Mouse (Mus musculus) right cerebral cortex, postnatal 10 days (tissue): ENCODE results near the gene Kcnk7.

Experiments
- DNase-seq, 2 experiments: peaks; one replicate each; pipeline ENCODE4 v3.0.0; 2021; ENCODE audit warnings: low spot score in 2 of 2

Gene Kcnk7

DNA sequence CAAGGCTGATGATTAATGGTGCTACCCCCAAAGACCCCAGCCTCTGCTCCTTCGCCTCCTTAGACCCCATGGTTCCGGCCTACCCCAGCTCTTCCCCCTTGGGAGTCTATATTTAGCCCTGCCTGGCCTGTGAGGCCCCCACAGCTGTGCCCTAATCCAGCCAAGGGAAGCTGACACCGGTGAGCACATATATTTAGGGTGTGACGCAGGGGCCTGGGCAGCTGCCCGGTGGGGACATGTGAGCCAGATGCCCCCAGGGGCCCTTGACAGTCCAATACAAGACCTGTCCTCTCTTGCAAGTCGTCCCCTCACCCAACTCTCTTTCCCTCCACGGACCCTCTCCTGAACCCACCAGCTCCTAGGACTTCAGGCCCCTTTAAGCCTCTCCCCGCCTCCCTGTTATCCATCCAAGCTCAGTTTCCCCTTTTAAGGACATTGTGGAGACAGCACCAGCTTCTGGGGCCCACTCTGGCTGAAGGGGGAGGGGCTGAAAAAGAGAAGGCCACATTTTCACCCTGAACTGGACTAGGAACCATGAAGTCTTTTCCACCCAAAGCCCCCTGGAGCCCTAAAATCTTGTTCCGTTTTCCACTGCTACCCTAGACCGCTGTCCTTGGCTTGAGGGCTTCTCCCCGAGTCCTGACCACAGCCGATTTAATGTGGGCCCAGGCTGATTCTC lies 21.0 kb downstream of the Kcnk7 start:
- no peak for DNase-seq

DNA sequence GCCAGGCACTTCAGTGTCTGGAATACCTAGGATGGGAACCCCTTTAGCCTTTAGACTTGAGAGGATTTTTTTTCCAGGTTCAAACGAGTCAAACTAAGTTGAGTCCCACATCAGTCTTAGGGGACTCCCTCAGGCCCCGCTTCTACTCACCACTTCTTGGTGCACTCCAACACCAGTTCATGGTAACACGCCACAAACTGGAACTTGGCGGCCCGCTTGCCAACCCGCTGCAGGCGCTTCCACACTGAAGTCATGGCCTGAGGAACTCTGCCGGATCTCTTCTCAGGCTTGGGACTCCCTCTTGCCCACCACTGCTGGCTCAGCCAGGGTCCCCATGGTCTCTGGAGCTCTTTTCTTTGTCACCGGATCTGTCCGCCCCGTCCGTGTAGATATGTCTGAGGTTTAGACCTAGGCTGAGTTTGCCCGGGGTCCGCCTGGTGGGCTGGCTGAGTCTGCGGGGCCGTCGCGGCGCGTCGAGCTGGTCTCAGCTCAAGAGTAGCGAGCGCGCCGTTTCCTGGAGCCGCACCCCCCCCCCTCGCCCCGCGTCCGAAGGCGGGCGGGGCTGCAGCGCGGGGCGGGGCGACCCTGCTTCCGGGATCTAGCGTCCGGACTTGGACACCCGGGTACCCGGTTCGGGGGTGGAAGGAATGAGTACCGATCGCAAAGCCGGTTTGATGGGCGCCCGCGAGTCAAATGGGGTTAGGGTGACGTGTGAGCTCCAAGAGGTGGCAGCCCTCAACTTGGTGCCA lies 21.8 kb downstream of the Kcnk7 start, which contains the start of gene Ehbp1l1:
Ehbp1l1 (minus strand) TSS at position 551 of the 749 bp plus-strand sequence.
- no peak for DNase-seq

DNA sequence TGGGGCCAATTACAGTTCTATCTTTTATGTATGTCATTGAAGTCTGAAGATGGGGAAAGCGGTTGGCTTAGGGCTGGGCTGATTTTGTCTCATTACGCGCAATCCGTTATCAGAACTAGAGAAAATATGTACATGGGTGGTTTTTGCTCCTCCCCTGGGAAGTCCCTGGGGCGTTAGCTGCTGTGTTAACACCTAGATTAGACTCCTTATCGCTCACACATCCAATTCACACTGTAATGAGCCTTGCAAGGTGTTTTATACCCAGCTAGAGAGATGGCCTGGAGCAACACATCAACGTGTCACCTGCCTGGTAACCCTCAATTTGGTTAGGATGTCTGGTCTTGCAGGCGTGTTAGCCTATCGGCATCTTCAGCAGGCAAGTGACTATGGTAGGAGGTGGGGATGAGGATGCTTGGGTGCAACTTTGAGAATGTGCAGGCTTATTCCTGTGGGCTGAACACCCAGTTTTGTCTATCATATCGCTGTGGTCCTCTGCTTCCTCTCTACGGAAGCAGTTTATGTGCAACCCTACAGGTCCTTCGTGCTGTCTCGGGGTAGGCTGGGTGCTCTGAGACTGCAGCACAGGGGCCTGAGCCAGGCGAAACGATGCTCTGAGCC lies 22.9 kb downstream of the Kcnk7 start:
- DNase-seq: no peak

DNA sequence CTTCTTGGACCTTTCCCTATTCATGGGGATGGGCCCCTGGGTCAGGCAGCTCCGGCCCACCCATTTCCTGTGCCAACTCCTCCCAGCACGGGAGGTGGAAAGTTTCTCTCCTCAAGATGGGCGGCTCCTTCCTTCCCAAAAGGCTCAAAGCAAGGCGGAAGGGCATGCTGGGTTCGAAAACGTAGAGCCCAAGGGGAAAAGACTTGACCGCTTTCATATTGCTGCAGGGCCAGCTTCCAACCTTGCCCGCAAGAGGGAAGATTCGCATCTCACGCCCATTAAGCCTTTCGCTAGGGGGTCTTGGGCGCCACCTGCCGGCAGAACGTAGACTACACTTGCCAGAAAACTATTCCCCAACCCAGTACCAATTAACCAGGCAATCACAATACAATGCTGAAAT lies 23.5 kb downstream of the Kcnk7 start:
- DNase-seq: peak; percentile 84 to 91

DNA sequence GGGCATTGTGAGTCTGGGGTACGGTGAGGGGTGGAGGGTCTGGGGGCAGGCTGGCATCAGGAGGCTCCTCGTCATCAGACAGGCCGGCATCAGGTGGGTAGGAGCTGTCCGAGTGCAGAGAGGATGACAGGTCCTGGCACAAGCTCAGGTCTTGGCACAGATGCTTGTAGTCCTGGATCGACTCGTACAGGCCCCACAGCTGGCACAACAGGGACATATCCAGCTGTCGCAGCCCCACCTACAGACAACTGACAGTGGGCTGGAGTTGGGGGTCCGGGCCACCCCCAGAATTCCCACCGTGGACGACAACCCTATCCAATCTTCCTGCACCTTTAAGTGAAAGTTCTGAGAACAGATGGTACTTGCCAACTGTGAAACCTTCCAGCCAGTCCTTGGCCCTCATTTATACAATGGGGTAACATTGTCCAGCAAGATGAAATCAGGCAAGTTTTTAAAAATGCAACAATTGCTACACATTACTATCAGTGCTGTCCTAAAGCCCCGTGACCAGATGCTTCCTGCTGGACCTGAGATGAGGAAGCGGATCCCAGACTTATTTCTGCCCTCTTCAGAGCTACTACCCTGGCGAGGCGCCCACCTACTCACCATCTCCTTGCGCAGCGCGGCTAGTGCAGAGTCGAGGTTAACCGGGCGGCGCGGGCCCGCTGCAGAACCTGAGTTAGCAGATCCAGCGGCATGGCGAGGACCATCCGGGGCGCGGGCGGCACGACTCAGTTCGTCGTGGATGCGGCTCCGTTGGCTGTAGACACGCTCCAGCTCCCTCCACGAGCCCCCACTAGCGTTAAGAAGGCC lies 24.7 kb downstream of the Kcnk7 start:
- peak; percentile 81 to 82 for DNase-seq

DNA sequence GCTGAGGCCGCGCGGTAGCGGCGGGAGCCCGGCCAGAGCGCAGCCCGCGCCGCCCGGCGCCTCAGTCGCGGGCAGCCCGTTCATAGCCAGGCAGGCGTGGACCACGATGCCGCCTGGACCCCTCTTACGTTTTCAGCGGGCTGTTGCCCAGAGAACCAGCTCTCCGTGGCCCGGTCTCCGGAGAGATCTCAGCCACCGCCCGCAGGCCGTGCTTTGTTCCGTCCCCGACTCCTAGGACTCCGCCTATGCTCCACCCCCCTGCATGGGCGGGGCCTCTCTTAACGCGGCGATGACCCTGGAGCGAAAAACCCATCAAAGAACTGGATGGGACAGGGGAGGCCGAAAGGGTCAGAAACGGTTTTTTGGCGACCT lies 25.3 kb downstream of the Kcnk7 start, which contains the start of gene Fam89b:
Fam89b (minus strand) TSS at position 210 of the 372 bp plus-strand sequence.
- DNase-seq: peak; percentile 91

DNA sequence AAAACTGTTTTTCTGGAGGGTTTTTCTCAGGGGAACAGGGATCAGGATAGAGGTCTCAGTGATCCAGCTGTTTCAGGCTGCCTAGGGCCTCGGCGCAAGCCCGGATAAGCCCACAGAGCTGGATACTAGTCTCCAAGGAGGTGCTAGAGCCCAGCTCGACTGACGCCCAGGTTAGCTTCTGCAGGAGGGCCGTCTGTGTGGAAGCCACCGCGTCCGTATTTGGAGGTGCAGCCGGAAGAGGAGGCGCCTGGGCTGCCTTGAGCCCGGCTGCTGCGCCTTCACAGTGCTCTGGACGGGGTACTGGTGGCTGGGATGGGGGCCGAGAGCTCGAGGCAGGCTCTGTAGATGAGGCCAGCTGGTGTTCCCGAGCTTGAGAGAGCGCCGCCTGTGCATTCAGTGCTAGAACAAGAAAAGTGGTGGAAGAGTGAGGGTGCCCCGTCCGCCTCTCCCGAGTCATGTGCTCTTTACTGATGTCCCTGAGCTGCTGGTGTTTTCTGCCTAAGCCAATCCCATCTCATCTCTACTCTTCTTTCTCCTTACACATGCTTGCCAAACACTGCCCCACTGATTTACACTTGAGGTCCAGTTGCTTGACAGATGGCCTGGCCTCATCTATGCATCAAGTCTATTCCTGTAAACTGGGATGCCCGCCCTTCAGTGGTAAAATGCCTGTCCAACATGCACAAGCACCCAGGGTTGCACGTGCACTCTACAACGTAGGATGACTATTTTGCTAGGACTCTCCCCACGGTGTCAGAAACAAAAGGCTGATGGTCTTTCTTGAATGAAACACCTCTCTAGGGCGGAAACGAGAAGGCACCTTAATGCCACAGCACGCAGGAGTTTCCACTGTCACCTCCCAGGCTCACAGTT lies 26.4 kb downstream of the Kcnk7 start:
- DNase-seq: peak; percentile 49 to 59

DNA sequence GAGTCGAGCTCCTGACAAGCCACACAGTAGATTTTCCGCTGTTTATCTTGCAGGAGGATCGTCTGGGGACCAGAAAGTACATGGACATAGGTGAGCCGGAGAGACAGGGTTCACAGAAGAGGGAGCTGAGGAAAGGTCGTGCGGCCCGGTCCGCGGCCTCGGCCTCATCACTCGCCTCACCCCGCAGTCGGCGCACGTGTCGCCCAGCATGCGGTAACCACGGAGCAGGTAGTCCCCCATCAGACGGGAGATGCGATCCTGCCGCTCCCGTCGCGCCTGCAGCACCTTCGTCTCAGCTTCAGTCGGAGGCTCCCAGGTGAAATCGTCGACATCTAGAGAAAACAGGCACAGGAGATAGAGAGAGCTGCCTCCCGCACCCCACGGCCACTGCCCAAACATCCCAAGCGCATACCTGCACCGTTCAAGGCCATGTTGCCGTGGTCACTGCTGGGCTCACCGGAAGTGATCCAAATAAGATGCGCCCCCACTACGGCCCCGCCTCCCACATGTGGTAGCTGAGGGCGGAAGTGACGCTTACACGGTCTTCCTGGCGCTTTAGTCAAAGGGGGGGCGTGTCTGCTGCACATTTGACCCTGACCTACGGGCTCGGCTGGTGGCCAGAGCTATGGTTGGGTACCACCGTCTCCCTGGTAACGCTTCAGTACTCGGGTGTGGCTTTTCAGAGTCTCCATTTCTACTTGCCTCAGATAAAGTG lies 27.3 kb downstream of the Kcnk7 start:
- DNase-seq: peak; percentile 96

DNA sequence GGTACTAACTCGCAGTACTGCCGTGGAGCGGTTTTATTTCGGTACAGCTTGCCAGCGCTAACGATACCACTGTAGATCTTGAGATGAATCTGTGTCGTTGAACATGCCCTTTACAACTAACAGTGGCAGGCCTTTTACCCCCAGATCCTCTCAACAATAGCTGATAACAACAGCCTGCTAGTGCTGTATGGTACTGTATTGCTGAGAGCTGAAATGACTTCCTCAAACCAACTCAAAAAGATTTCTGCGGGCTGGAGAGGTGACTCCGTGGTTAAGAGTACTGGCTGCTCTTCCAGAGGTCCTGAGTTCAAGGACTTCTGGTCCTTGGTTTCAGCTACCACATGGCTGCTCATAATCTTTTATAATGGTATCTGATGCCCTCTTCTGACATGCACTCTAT lies 30.2 kb downstream of the Kcnk7 start:
- DNase-seq: no peak

DNA sequence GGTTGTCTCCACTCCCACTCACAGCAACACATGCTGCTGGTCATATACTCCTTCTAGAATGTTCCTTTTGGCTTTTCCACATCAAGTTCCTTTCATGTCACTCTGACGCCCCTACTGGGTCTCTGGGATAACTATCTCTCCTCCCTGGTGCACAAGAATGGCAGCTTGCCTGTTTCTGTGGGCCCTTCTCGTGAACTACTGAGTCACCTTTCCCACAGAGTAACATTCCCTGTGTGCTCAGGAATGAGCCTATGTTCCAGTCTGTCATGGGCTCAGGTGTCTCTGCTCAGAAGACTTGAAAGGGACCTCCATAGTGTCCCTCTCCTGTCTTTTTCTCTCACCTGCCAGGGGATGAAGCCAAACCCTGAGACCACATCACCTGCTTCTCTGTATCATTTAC lies 35.3 kb downstream of the Kcnk7 start:
- no peak for DNase-seq

DNA sequence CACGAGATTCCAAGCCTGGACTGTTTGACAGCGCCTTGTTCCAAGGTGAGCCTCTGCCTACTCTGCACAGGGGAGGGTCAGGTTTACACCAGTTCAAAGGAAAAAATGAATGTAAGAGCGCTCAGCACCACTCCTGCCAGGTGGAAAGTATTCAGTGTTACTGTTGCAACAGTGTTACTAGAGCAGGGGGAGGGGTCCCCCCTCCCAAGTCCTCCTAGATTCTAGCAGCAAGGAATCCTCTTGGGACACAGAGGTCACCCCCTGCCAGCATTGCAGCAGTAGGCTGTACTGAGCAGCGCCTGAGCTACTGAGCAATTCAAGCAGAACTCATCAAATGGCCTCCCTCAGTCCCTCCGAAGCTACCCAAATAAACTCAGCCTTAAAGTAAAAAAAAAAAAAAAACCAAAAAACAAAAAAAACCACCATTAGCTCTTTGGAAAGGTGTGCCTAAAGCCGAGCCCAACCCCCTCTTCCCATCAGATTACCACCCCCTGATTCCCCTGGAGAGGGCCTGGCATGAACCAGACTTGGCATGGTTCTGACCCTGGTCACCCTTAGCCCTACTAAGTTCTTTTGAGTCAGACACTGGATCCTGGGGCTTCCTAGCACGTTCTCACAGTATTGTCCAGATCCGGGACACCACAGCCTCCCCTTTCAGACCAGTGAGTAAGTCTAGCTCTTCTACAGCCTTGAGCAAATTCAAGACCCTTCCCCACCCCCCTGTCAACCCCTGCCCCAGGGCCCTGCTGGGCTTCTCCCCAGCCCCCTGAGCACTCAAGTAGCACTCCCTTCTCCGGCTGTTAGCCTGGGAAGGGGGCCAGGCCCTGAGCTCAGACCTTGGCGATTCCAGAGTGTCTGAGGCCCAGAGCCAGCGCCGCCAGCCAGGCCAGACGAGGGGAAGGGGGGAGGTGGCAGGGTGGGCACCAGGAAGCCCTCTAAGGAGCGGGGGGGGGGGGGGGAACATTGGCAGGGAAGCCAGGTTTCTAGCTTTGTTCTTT lies 36.5 kb downstream of the Kcnk7 start, which contains the start of gene Ltbp3:
Ltbp3 (plus strand) TSS at position 585 of the 998 bp plus-strand sequence.
- peak; percentile 85 for DNase-seq

DNA sequence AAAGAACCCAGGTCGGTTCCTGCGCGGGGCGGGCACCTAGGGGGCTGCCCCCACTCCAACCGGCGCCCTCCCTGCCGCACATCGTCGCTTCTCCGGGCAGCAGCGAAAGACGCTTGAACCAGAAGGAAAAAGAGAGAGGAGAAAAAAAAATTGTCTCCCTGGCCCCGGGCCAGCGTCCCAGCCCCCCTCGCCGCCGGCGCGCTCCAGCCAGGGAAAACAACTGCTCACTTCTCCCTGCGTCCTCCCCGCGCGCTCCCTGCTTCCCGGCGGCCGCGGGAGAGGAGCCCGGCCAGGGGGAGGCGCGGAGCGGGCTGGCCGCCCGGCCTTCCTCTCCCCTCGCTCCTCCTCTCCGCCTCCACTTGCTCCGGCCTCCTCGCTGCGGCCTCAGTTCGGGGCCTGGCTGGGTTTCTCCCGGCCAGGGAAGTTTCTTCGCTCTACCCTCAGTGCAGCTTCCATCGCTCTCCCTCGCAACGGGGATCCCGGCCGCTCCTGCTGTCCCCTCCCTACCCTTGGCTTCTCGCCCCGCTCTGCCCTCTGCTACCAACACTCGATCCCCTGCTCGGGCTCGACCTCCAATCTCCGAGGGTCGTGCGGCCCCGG lies 37.6 kb downstream of the Kcnk7 start:
- DNase-seq: peak; percentile 85 to 86

DNA sequence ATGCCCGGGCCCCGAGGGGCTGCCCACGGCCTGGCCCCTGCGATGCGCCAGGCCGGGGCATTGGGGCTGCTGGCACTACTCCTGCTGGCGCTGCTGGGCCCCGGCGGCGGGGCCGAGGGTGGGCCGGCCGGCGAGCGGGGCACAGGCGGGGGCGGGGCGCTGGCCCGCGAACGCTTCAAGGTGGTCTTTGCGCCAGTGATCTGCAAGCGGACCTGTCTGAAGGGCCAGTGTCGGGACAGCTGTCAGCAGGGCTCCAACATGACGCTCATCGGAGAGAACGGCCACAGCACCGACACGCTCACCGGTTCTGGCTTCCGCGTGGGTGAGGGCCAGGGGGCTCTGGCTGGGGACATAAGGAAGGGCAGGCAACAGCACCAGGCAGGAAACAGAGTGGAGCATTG lies 38.1 kb downstream of the Kcnk7 start:
- no peak for DNase-seq

DNA sequence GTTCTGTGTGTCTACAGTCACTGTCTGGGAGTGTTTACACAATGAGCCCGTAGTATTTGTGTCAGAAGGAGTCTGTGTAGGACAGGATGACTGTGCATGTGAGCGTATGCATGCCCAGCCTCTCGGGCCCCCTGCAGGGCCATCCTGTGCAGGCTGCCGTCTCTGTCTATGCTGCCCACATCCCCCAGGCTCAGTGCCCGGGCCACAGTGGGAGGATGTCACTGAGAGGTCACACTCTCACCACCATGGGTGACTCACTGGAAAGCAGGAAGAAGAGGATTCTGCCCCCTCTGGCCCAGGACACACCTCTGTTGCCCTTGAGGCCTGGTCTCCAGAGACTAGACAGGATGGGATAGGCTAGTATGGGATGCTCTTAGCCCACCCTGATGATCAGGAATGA lies 39.4 kb downstream of the Kcnk7 start:
- no peak for DNase-seq

DNA sequence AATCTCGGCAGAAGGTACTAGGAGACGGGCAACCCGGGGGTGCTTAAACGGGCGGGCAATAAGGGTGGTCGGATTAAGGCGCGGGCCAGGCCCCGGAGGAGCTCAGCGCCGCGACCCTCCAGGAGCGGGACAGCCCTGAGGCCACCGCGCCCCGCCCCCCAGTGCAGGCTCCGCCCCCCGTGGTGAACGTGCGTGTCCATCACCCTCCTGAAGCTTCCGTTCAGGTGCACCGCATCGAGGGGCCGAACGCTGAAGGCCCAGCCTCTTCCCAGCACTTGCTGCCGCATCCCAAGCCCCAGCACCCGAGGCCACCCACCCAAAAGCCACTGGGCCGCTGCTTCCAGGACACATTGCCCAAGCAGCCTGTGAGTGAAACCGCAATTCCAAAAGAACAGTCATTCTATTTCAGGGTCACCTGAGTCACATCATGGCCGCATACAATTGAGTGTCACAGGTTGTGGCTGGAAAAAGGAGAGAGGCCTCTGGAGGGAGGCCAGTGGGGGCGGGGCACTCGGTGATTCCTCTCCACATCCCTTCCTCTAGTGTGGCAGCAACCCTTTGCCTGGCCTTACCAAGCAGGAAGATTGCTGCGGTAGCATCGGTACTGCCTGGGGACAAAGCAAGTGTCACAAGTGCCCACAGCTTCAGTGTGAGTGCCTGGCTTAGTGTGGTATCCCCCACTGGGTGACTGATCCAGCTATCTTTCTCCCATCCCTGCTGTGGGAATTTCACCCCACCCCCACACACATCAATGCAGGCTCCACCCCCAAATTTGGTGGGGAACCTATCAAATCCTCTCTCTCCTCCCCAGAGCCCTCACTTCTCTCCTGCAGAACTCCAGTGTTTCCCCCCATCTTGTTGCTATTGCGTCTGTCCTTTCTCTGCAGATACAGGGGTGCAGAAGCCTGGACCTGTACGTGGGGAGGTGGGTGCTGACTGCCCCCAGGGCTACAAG lies 41.9 kb downstream of the Kcnk7 start:
- DNase-seq: no peak

DNA sequence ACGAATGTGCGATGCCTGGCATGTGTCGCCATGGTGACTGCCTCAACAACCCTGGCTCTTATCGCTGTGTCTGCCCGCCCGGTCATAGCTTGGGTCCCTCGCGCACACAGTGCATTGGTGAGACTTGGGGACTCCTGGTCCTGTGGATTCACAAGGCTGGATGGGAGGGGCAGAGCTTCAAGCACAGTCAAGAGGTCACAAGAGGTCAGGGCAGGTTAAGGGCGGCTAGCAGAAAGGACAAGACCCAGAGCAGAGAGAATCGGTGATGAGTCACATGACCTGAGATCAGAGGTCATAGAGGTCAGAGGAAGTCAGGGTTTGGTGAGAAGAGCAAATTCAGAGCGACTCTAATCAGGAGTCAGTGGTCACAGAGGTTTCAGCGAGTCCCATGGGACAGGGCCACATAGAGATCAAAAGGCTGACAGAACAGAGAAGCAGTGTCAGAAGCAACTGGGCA lies 42.8 kb downstream of the Kcnk7 start:
- DNase-seq: no peak

DNA sequence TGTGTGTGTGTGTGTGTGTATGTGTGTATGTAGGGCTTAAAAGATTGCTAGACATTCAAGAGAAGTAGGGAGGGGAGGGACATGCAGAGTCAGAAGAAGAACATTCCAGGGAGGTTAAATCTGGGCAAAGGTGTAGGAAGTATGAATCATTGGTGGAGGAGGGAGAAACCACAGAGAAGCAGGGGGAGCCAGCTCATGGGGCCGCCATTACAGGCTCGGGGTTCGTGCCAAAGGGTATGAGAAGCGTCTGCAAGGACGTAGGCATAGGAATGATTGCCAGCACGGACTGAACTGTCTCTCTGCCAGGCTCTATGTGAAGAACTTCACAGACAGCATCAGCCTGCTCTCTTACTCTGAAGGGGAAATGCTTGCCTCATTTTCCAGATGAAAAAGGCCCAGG lies 45.3 kb downstream of the Kcnk7 start:
- no peak for DNase-seq
